Mouse (Mus musculus): Measurements from ENCODE around the gene Slc16a10. TPM values are rescaled to one million over a fixed set of nuclear protein-coding genes. Genes with fewer than 3 reads are reported as not detected.

Slc16a10 gene
- polyA plus RNA-seq, 1 experiment from 2014 or later: 17.2 TPM

- Histone ChIP-seq H3K4me3 (ENCODE audit: low read depth, low read length) (no peak overlapping the region), H3K27ac (ENCODE audit: low read depth, low read length) (no peak overlapping the region), H3K36me3 (ENCODE audit: control insufficient read depth, insufficient read depth, low read length) (no peaks in the 10 kb centered on the region), H3K27me3 (ENCODE audit: control insufficient read depth, insufficient read depth, low read length) (no peaks in the 10 kb centered on the region), H3K9me3 (replicated peaks; ENCODE audit: control insufficient read depth, low read length) (no peaks in the 10 kb centered on the region), H3K4me1 (ENCODE audit: control insufficient read depth, insufficient read depth, low read length) (no peaks in the 10 kb centered on the region), H3K9ac (ENCODE audit: low read depth, low read length) (no peak overlapping the region; the same call in 1 of the 2 replicates), H3K4me2 (no peak overlapping the region)
- WGBS (ENCODE audit: insufficient replicate concordance): 32% methylated on average over 6 of the region's 6 CpGs
- ATAC-seq (replicated peaks; ENCODE audit: insufficient number of reproducible peaks, low FRiP score, low TSS enrichment): no peak
Observed at GRCm38 (mm10) chr10:40177323-40177962, 35.4 kb upstream of the Slc16a10 start.

DNA sequence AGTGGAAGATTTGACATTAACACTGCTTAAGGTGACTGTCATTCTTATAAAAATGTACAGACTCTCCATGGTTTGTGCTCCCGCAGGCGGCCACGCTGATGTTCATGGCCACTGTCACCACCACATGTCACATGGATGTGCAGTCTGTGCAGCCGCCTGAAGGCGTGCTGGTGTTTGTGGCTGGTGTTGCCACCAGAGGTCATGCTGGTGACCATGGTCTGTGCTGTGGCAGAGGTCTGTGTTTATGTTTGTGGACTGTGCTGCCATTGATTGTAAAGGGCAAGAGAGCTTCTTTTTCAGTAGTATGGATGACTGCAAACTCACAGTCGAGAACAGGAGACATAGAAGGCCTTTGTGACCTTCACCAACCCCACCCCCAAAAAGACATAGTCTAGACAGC, 30.1 kb upstream of the Slc16a10 start:
- 84% methylated on average over 6 of the region's 6 CpGs for WGBS (ENCODE audit: insufficient replicate concordance)
- no peak for ATAC-seq (replicated peaks; ENCODE audit: insufficient number of reproducible peaks, low FRiP score, low TSS enrichment)
- no peak overlapping the region for H3K4me2 ChIP-seq

GRCm38 (mm10) chr10:40171211-40171610, 29.2 kb upstream of the Slc16a10 start:
- no peak overlapping the region for H3K27ac ChIP-seq (ENCODE audit: low read depth, low read length)
- no peak for ATAC-seq (replicated peaks; ENCODE audit: insufficient number of reproducible peaks, low FRiP score, low TSS enrichment)

More for the DNA sequence above, 30.1 kb upstream of the Slc16a10 start:
- Histone ChIP-seq H3K27ac (ENCODE audit: low read depth, low read length) (no peak overlapping the region), H3K27me3 (ENCODE audit: control insufficient read depth, insufficient read depth, low read length) (no peaks in the 10 kb centered on the region), H3K9me3 (replicated peaks; ENCODE audit: control insufficient read depth, low read length) (no peaks in the 10 kb centered on the region), H3K4me1 (ENCODE audit: control insufficient read depth, insufficient read depth, low read length) (no peaks in the 10 kb centered on the region), H3K4me3 (ENCODE audit: low read depth, low read length) (no peak overlapping the region), H3K9ac (ENCODE audit: low read depth, low read length) (no peak overlapping the region), H3K36me3 (ENCODE audit: control insufficient read depth, insufficient read depth, low read length) (no peaks in the 10 kb centered on the region)

GRCm38 (mm10) chr10:40170141-40170558, 28.1 kb upstream of the Slc16a10 start:
- H3K4me3 ChIP-seq (ENCODE audit: low read depth, low read length): no peak overlapping the region
- H3K9me3 ChIP-seq (replicated peaks; ENCODE audit: control insufficient read depth, low read length): no peaks in the 10 kb centered on the region
- no peak overlapping the region for H3K27ac ChIP-seq (ENCODE audit: low read depth, low read length)
- no peaks in the 10 kb centered on the region for H3K27me3 ChIP-seq (ENCODE audit: control insufficient read depth, insufficient read depth, low read length)
- H3K36me3 ChIP-seq (ENCODE audit: control insufficient read depth, insufficient read depth, low read length): no peaks in the 10 kb centered on the region
- H3K4me2 ChIP-seq: no peak overlapping the region
- H3K9ac ChIP-seq (ENCODE audit: low read depth, low read length): no peak overlapping the region
- no peaks in the 10 kb centered on the region for H3K4me1 ChIP-seq (ENCODE audit: control insufficient read depth, insufficient read depth, low read length)
- no peak for ATAC-seq (replicated peaks; ENCODE audit: insufficient number of reproducible peaks, low FRiP score, low TSS enrichment)
- WGBS (ENCODE audit: insufficient replicate concordance): 91% methylated on average over 4 of the region's 4 CpGs

More at GRCm38 (mm10) chr10:40171211-40171610, 29.2 kb upstream of the Slc16a10 start:
- no peaks in the 10 kb centered on the region for H3K9me3 ChIP-seq (replicated peaks; ENCODE audit: control insufficient read depth, low read length)
- no peaks in the 10 kb centered on the region for H3K36me3 ChIP-seq (ENCODE audit: control insufficient read depth, insufficient read depth, low read length)
- H3K4me1 ChIP-seq (ENCODE audit: control insufficient read depth, insufficient read depth, low read length): no peaks in the 10 kb centered on the region
- no peak overlapping the region for H3K4me3 ChIP-seq (ENCODE audit: low read depth, low read length)
- no peak overlapping the region for H3K4me2 ChIP-seq
- no peaks in the 10 kb centered on the region for H3K27me3 ChIP-seq (ENCODE audit: control insufficient read depth, insufficient read depth, low read length)
- 87% methylated on average over 8 of the region's 8 CpGs for WGBS (ENCODE audit: insufficient replicate concordance)
- no peak overlapping the region for H3K9ac ChIP-seq (ENCODE audit: low read depth, low read length)

DNA sequence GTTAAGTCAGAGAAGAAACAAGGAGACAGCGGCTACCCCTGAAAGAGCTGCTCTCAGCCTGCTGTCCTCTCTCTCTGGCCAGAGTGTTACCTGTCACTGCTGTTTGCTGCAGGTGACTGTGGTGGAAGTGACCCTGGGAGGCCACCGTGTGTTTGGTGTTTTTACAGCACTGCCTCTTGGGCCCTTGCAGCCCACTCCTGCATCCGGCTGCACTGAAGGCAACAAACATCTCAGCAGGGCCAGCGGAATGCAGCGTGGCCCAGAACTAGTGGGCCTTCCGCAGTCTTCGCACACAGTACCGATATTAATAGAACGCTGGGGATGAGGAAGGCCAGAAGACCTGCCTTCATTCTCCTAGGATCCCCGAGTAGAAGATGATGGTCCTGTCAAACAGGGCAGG, 27.5 kb upstream of the Slc16a10 start:
- no peaks in the 10 kb centered on the region for H3K27me3 ChIP-seq (ENCODE audit: control insufficient read depth, insufficient read depth, low read length)
- H3K4me2 ChIP-seq: no peak overlapping the region
- H3K4me1 ChIP-seq (ENCODE audit: control insufficient read depth, insufficient read depth, low read length): no peaks in the 10 kb centered on the region
- no peak overlapping the region for H3K9ac ChIP-seq (ENCODE audit: low read depth, low read length)
- H3K36me3 ChIP-seq (ENCODE audit: control insufficient read depth, insufficient read depth, low read length): no peaks in the 10 kb centered on the region
- WGBS (ENCODE audit: insufficient replicate concordance): 76% methylated on average over 10 of the region's 10 CpGs
- no peaks in the 10 kb centered on the region for H3K9me3 ChIP-seq (replicated peaks; ENCODE audit: control insufficient read depth, low read length)
- no peak overlapping the region for H3K4me3 ChIP-seq (ENCODE audit: low read depth, low read length)
- no peak for ATAC-seq (replicated peaks; ENCODE audit: insufficient number of reproducible peaks, low FRiP score, low TSS enrichment)
- no peak overlapping the region for H3K27ac ChIP-seq (ENCODE audit: low read depth, low read length)

GRCm38 (mm10) chr10:40169088-40169487, 27.0 kb upstream of the Slc16a10 start:
- no peak overlapping the region for H3K27ac ChIP-seq (ENCODE audit: low read depth, low read length)
- H3K4me2 ChIP-seq: no peak overlapping the region
- no peaks in the 10 kb centered on the region for H3K9me3 ChIP-seq (replicated peaks; ENCODE audit: control insufficient read depth, low read length)
- H3K4me1 ChIP-seq (ENCODE audit: control insufficient read depth, insufficient read depth, low read length): no peaks in the 10 kb centered on the region
- H3K4me3 ChIP-seq (ENCODE audit: low read depth, low read length): no peak overlapping the region
- H3K36me3 ChIP-seq (ENCODE audit: control insufficient read depth, insufficient read depth, low read length): no peaks in the 10 kb centered on the region
- H3K9ac ChIP-seq (ENCODE audit: low read depth, low read length): no peak overlapping the region
- H3K27me3 ChIP-seq (ENCODE audit: control insufficient read depth, insufficient read depth, low read length): no peaks in the 10 kb centered on the region
- ATAC-seq (replicated peaks; ENCODE audit: insufficient number of reproducible peaks, low FRiP score, low TSS enrichment): no peak
- WGBS (ENCODE audit: insufficient replicate concordance): 76% methylated on average over 7 of the region's 7 CpGs

DNA sequence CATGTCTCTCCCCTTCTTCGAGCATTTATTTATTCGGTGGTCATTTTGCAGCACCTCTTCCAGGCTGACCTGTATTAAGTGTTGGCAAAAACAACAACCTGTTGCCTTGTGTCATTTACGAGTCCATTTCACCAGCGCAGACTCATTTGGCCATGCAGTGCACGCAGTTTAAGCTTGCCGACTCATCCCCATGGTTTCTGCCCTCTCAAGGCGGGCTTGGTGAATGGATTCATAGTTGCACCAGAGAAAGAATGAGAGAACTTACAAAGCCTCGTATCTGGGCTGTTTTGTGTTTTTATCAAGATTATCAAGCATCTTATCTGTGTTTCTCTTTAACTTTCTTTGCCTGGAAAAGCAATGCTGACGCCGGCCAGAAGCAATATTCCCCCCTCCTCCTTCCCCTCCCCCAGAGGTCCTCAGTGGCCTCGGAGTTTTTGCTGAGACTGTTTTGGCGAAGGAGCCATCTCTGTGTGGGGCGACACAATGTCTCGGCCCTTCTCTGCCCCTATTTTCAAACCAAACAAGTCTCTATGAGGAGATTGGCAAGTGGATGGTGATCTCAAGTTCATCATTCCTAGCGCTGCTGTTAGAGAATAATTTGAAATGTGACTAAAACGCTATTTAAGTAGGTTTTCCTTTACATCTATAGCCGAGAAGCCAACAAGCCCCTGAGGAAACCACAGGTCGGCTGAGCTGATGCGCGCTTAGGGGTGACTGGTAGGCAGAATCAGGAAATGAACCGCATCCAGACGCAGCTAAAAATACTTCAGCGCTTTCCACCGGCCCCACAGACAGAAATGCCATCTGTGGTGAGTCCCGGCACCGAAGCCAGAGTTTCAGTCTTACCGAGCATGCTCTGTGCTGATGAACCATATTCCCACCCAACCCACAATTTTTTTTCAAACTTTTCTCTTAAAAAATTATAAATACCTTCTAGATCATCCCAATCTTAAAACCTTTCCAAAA, 22.6 kb upstream of the Slc16a10 start:
- no peaks in the 10 kb centered on the region for H3K36me3 ChIP-seq (ENCODE audit: control insufficient read depth, insufficient read depth, low read length)
- ATAC-seq (replicated peaks; ENCODE audit: insufficient number of reproducible peaks, low FRiP score, low TSS enrichment): no peak
- WGBS (ENCODE audit: insufficient replicate concordance): 61% methylated on average over 27 of the region's 27 CpGs
- no peak overlapping the region for H3K9ac ChIP-seq (ENCODE audit: low read depth, low read length)
- no peaks in the 10 kb centered on the region for H3K4me1 ChIP-seq (ENCODE audit: control insufficient read depth, insufficient read depth, low read length)
- no peak overlapping the region for H3K4me3 ChIP-seq (ENCODE audit: low read depth, low read length)
- H3K4me2 ChIP-seq: peak overlapping the region; percentile 19; the same call in 1 of the 2 replicates
- no peaks in the 10 kb centered on the region for H3K27me3 ChIP-seq (ENCODE audit: control insufficient read depth, insufficient read depth, low read length)
- H3K9me3 ChIP-seq (replicated peaks; ENCODE audit: control insufficient read depth, low read length): no peaks in the 10 kb centered on the region
- no peak overlapping the region for H3K27ac ChIP-seq (ENCODE audit: low read depth, low read length)

GRCm38 (mm10) chr10:40163914-40164313, 21.9 kb upstream of the Slc16a10 start:
- Histone ChIP-seq H3K27ac (ENCODE audit: low read depth, low read length) (no peak overlapping the region), H3K4me2 (no peak overlapping the region), H3K4me1 (ENCODE audit: control insufficient read depth, insufficient read depth, low read length) (no peaks in the 10 kb centered on the region), H3K36me3 (ENCODE audit: control insufficient read depth, insufficient read depth, low read length) (no peaks in the 10 kb centered on the region), H3K9ac (ENCODE audit: low read depth, low read length) (no peak overlapping the region), H3K4me3 (ENCODE audit: low read depth, low read length) (no peak overlapping the region), H3K9me3 (replicated peaks; ENCODE audit: control insufficient read depth, low read length) (no peaks in the 10 kb centered on the region), H3K27me3 (ENCODE audit: control insufficient read depth, insufficient read depth, low read length) (no peaks in the 10 kb centered on the region)
- no peak for ATAC-seq (replicated peaks; ENCODE audit: insufficient number of reproducible peaks, low FRiP score, low TSS enrichment)
- 88% methylated on average over 13 of the region's 13 CpGs for WGBS (ENCODE audit: insufficient replicate concordance)

All from heart, embryonic 11.5 days (tissue).